Mouse (Mus musculus) cortical plate, adult 2 months (tissue): ENCODE data around the gene Shisal2a.

ENCODE experiments used
- CTCF ChIP-seq: fragments of 200-500 bp; IDR thresholded peaks from 2 replicates; pipeline ENCODE4 v1.5.1; 2011; ENCODE audit warnings: mild to moderate bottlenecking, control low read depth, low read length; ENCODE audit not compliant: insufficient read depth; ENCODE audit errors: extremely low read depth
- POLR2A ChIP-seq: fragments of 200-500 bp; IDR thresholded peaks from 2 replicates; pipeline ENCODE4 v1.6.1; 2011; ENCODE audit warnings: mild to moderate bottlenecking, low read length, control low read depth; ENCODE audit not compliant: insufficient read depth; ENCODE audit errors: extremely low read depth

DNA sequence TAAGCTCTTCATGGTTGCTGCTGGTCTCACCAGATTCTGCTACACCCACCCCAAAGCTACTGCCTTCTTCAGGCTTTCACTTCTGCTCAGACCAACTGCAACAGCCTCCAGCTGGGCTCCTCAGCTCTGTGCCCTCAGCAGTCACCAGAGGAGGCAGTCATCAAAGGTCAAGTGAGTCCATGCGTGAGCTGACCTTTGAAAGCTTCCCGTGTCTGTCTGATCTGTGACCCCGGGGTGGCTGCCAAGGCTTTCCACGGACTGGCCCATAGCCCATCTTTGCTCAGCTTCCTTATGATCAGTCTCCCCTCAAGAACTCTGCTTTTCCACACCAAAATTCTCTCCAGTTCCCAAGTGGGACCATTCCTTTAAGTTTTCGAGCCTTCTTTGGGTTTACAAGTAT is 13.9 kb downstream of the Shisal2a start:
- TF ChIP-seq CTCF (no peak), POLR2A (no peak)
